ENCODE assay signal across 13 mouse cellular contexts in genomic region chr16:44648547-44649223, GRCm38 (mm10).
A peak's percentile ranks its signal among the peaks of the same experiment; 100 is the strongest.
DNase-seq lines count a peak whose midpoint lies in the region; ATAC-seq and TF ChIP-seq lines count a peak whose summit lies in the region.
"Had no signal": no experiment of that assay in that cellular context is flagged by ENCODE, and none has a peak within 500 bp of the region (broad histone marks: within the 10 kb centered on the region; RNA-seq: fewer than 3 reads in every experiment).

No protein-coding gene starts in this region.

- peaks cover 4% of the 10 kb centered on the region; the same call in 1 of the 2 replicates for H3K4me1 ChIP-seq in lung, embryonic 14.5 days (ENCODE audit: insufficient read depth)
- H3K4me1 ChIP-seq in intestine, embryonic 15.5 days (replicated peaks), result no peaks in the 10 kb centered on the region
- H3K4me1 ChIP-seq: liver, embryonic 12.5 days had no signal

- no peak overlapping the region for H3K4me2 ChIP-seq in lung, embryonic 14.5 days
- H3K4me2 ChIP-seq in intestine, embryonic 15.5 days (replicated peaks), result no peak overlapping the region
- H3K4me2 ChIP-seq: liver, embryonic 12.5 days; midbrain, embryonic 13.5 days had no signal

- no peaks in the 10 kb centered on the region for H3K27me3 ChIP-seq in lung, embryonic 14.5 days (ENCODE audit: insufficient read depth, low read length)
- H3K27me3 ChIP-seq in intestine, embryonic 15.5 days (replicated peaks), result no peaks in the 10 kb centered on the region
- H3K27me3 ChIP-seq: liver, embryonic 12.5 days; midbrain, embryonic 13.5 days had no signal

- H3K9me3 ChIP-seq in lung, embryonic 14.5 days (ENCODE audit: low read depth, low read length), result no peaks in the 10 kb centered on the region
- H3K9me3 ChIP-seq in intestine, embryonic 15.5 days, result no peaks in the 10 kb centered on the region
- H3K9me3 ChIP-seq: liver, embryonic 12.5 days; midbrain, embryonic 13.5 days had no signal

- peak; percentile 80 for ATAC-seq in lung, embryonic 14.5 days (ENCODE audit: insufficient read depth)
- ATAC-seq in intestine, embryonic 15.5 days, result 0 out of 2 replicates have a peak, but pooled peaks have one; percentile 41
- ATAC-seq: liver, embryonic 12.5 days; midbrain, embryonic 13.5 days had no signal

- no peak overlapping the region for H3K4me3 ChIP-seq in lung, embryonic 14.5 days (ENCODE audit: low read depth, low read length)
- H3K4me3 ChIP-seq in intestine, embryonic 15.5 days (replicated peaks), result no peak overlapping the region
- H3K4me3 ChIP-seq: hindbrain, embryonic 10.5 days; liver, embryonic 12.5 days; midbrain, embryonic 13.5 days had no signal

- peak overlapping the region; percentile 71 for H3K27ac ChIP-seq in lung, embryonic 14.5 days (ENCODE audit: low read depth)
- H3K27ac ChIP-seq in intestine, embryonic 15.5 days, result 0 out of 2 replicates have a peak overlapping the region, but pooled peaks have one; percentile 36
- H3K27ac ChIP-seq: hindbrain, embryonic 10.5 days; liver, embryonic 12.5 days; midbrain, embryonic 13.5 days had no signal

- no peak overlapping the region for H3K9ac ChIP-seq in lung, embryonic 14.5 days
- H3K9ac ChIP-seq in intestine, embryonic 15.5 days, result no peak overlapping the region
- H3K9ac ChIP-seq: liver, embryonic 12.5 days; midbrain, embryonic 13.5 days had no signal

- no peaks in the 10 kb centered on the region for H3K36me3 ChIP-seq in lung, embryonic 14.5 days (ENCODE audit: insufficient read depth)
- no peaks in the 10 kb centered on the region for H3K36me3 ChIP-seq in intestine, embryonic 15.5 days
- H3K36me3 ChIP-seq: hindbrain, embryonic 10.5 days; liver, embryonic 12.5 days; midbrain, embryonic 13.5 days had no signal

- peak; percentile 32 for DNase-seq in embryo, embryonic 10.5 days (ENCODE audit: low spot score)
- DNase-seq in embryo, embryonic 11 days, result no peak
- peak; percentile 85 for DNase-seq in lung, embryonic 14.5 days
- no peak for DNase-seq in lung, adult 18-20 months
- DNase-seq in lung, postnatal 36 days, result peak; percentile 32
- no peak for DNase-seq in gastrocnemius, postnatal 25 days
- DNase-seq in layer of hippocampus, postnatal 10 days (ENCODE audit: low spot score in 2 of 2), result no peak
- DNase-seq: cerebellum, postnatal 10 days; right cerebral cortex, adult 18-20 months had no signal

- TF ChIP-seq CTCF in lung, embryonic 14.5 days (IDR thresholded peaks at IDR 0.05; ENCODE audit: low read depth), result no peak

- WGBS in lung, embryonic 14.5 days, result 17% methylated on average over 2 of the region's 2 CpGs
- WGBS in intestine, embryonic 15.5 days, result 25% methylated on average over 2 of the region's 2 CpGs

Comparison
In these comparisons a context has a peak if more than half of its experiments do, and no peak if none do; other contexts are left out.
1. DNase-seq: peak in embryo, embryonic 10.5 days (single experiment), lung, embryonic 14.5 days (single experiment) and lung, postnatal 36 days (single experiment); none in embryo, embryonic 11 days (single experiment), lung, adult 18-20 months (0 of 2), gastrocnemius, postnatal 25 days (single experiment) and layer of hippocampus, postnatal 10 days (0 of 2).